Mouse (Mus musculus): Measurements from ENCODE around the gene Zfp941. TPM values are rescaled to one million over a fixed set of nuclear protein-coding genes. Genes with fewer than 3 reads are reported as not detected.
A peak's percentile ranks its signal among the peaks of the same experiment; 100 is the strongest.

Zfp941 gene
- polyA plus RNA-seq, 1 experiment from 2014 or later = 3.7 TPM

GRCm38 (mm10) chr7:140853386-140853785 is 31.4 kb upstream of the Zfp941 start:
- H3K9ac ChIP-seq = no peak overlapping the region
- H3K27ac ChIP-seq = no peak overlapping the region
- no peaks in the 10 kb centered on the region for H3K9me3 ChIP-seq
- H3K27me3 ChIP-seq = no peaks in the 10 kb centered on the region
- ATAC-seq (ENCODE audit: insufficient number of reproducible peaks, insufficient read depth, low FRiP score, low TSS enrichment) = no peak
- 87% methylated on average over 9 of the region's 9 CpGs for WGBS
- H3K4me2 ChIP-seq (replicated peaks) = no peak overlapping the region
- peaks cover 34% of the 10 kb centered on the region for H3K36me3 ChIP-seq
- H3K4me3 ChIP-seq = no peak overlapping the region
- peaks cover 14% of the 10 kb centered on the region for H3K4me1 ChIP-seq

GRCm38 (mm10) chr7:140851916-140852315 is 29.9 kb upstream of the Zfp941 start:
- H3K9me3 ChIP-seq = no peaks in the 10 kb centered on the region
- H3K4me1 ChIP-seq = peaks cover 7% of the 10 kb centered on the region
- no peaks in the 10 kb centered on the region for H3K27me3 ChIP-seq
- WGBS = 96% methylated on average over 4 of the region's 4 CpGs
- H3K27ac ChIP-seq = no peak overlapping the region
- H3K4me3 ChIP-seq = no peak overlapping the region
- H3K9ac ChIP-seq = no peak overlapping the region
- H3K36me3 ChIP-seq = peaks cover 34% of the 10 kb centered on the region
- H3K4me2 ChIP-seq (replicated peaks) = no peak overlapping the region
- no peak for ATAC-seq (ENCODE audit: insufficient number of reproducible peaks, insufficient read depth, low FRiP score, low TSS enrichment)

DNA sequence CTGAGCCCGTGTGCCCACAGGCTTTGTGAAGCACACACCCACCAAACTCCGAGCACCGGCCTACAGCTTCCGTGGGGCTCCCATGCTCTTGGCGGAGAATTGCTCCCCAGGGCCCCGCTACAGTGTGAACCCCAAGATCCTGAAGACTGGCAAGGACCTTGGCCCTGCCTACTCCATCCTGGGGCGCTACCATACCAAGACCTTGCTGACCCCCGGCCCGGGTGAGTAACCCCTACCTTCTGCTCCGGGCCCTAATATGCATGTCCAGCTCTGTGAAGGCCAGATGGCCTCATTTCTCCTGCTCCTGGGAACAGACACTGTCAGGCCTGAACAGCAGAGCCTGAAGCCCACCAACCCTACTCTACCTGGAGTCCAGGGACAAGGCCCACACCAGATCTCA is 26.6 kb upstream of the Zfp941 start:
- ATAC-seq (ENCODE audit: insufficient number of reproducible peaks, insufficient read depth, low FRiP score, low TSS enrichment) = no peak
- Histone ChIP-seq H3K27ac (no peak overlapping the region), H3K9me3 (no peaks in the 10 kb centered on the region), H3K9ac (no peak overlapping the region), H3K36me3 (peaks cover 23% of the 10 kb centered on the region), H3K4me1 (no peaks in the 10 kb centered on the region), H3K27me3 (peaks cover 2% of the 10 kb centered on the region; the same call in 1 of the 2 replicates), H3K4me3 (no peak overlapping the region), H3K4me2 (replicated peaks) (no peak overlapping the region)
- WGBS = 87% methylated on average over 10 of the region's 10 CpGs

- no peak within 1 kb of the TSS for H3K9ac ChIP-seq
- no peak within 1 kb of the TSS for H3K4me2 ChIP-seq (replicated peaks)
- ATAC-seq (ENCODE audit: insufficient number of reproducible peaks, insufficient read depth, low FRiP score, low TSS enrichment) = no peak
- no peak within 1 kb of the TSS for H3K4me3 ChIP-seq
- H3K9me3 ChIP-seq = no peaks in the 10 kb centered on the region
- H3K27me3 ChIP-seq = peaks cover 5% of the 10 kb centered on the region
- H3K4me1 ChIP-seq = no peaks in the 10 kb centered on the region
- H3K27ac ChIP-seq = no peak within 1 kb of the TSS
- WGBS = 75% methylated on average over 11 of the region's 11 CpGs
- peaks cover 17% of the 10 kb centered on the region for H3K36me3 ChIP-seq
Measured at GRCm38 (mm10) chr7:140847755-140848580, 26.0 kb upstream of the Zfp941 start, which contains the start of gene Odf3. Gene Odf3 (plus strand): TSS chr7:140847805.

- H3K9me3 ChIP-seq = no peaks in the 10 kb centered on the region
- H3K4me3 ChIP-seq = no peak overlapping the region
- H3K27me3 ChIP-seq = peaks cover 16% of the 10 kb centered on the region
- peaks cover 4% of the 10 kb centered on the region for H3K36me3 ChIP-seq
- 85% methylated on average over 10 of the region's 10 CpGs for WGBS
- H3K27ac ChIP-seq = no peak overlapping the region
- no peaks in the 10 kb centered on the region for H3K4me1 ChIP-seq
- ATAC-seq (ENCODE audit: insufficient number of reproducible peaks, insufficient read depth, low FRiP score, low TSS enrichment) = no peak
- no peak overlapping the region for H3K9ac ChIP-seq
- no peak overlapping the region for H3K4me2 ChIP-seq (replicated peaks)
Measured at GRCm38 (mm10) chr7:140846676-140847075, 24.7 kb upstream of the Zfp941 start.

DNA sequence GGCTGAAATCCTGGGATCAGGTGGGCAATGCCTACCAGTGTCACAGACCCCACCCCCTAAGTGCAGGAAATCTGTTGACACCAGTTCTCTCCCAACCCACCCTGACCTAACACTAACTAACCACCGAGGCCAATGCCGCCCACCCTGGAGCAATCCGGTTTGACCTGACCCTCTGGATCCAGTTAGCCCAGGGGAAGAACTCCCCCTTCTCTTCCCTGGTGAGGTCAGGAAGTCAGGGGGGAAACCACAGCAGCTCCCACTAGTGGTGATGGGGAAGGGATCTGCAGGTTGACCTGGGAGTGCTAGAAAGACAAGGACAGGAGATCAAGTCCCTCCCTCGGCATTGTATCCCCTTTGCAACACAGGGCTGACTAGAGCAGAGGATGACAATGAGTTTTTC is 23.7 kb upstream of the Zfp941 start:
- Histone ChIP-seq H3K27me3 (peaks cover 26% of the 10 kb centered on the region), H3K36me3 (no peaks in the 10 kb centered on the region), H3K9ac (no peak overlapping the region), H3K4me1 (no peaks in the 10 kb centered on the region; the same call in 1 of the 2 replicates), H3K9me3 (no peaks in the 10 kb centered on the region), H3K4me3 (no peak overlapping the region), H3K27ac (no peak overlapping the region), H3K4me2 (replicated peaks) (no peak overlapping the region)
- ATAC-seq (ENCODE audit: insufficient number of reproducible peaks, insufficient read depth, low FRiP score, low TSS enrichment) = no peak
- 29% methylated on average over 4 of the region's 4 CpGs for WGBS

GRCm38 (mm10) chr7:140844905-140845665 is 23.1 kb upstream of the Zfp941 start, which contains the start of gene Scgb1c1:
Gene Scgb1c1 (plus strand): TSS chr7:140845547.
- 31% methylated on average over 14 of the region's 14 CpGs for WGBS
- H3K4me3 ChIP-seq = no peak within 1 kb of the TSS
- no peak within 1 kb of the TSS for H3K4me2 ChIP-seq (replicated peaks)
- peak; percentile 66 for ATAC-seq (ENCODE audit: insufficient number of reproducible peaks, insufficient read depth, low FRiP score, low TSS enrichment)
- peaks cover 27% of the 10 kb centered on the region for H3K27me3 ChIP-seq
- H3K36me3 ChIP-seq = no peaks in the 10 kb centered on the region
- no peak within 1 kb of the TSS for H3K27ac ChIP-seq
- H3K4me1 ChIP-seq = no peaks in the 10 kb centered on the region; the same call in 1 of the 2 replicates
- H3K9ac ChIP-seq = no peak within 1 kb of the TSS
- no peaks in the 10 kb centered on the region for H3K9me3 ChIP-seq

GRCm38 (mm10) chr7:140843806-140844205 is 21.8 kb upstream of the Zfp941 start:
- H3K27me3 ChIP-seq = peaks cover 27% of the 10 kb centered on the region
- H3K4me3 ChIP-seq = no peak overlapping the region
- H3K4me2 ChIP-seq (replicated peaks) = no peak overlapping the region
- H3K27ac ChIP-seq = no peak overlapping the region
- H3K36me3 ChIP-seq = no peaks in the 10 kb centered on the region
- H3K9ac ChIP-seq = no peak overlapping the region
- no peak for ATAC-seq (ENCODE audit: insufficient number of reproducible peaks, insufficient read depth, low FRiP score, low TSS enrichment)
- H3K9me3 ChIP-seq = no peaks in the 10 kb centered on the region
- no peaks in the 10 kb centered on the region; the same call in 1 of the 2 replicates for H3K4me1 ChIP-seq
- WGBS = 79% methylated on average over 7 of the region's 7 CpGs

GRCm38 (mm10) chr7:140840750-140841735 is 19.1 kb upstream of the Zfp941 start:
- no peaks in the 10 kb centered on the region; the same call in 1 of the 2 replicates for H3K4me1 ChIP-seq
- H3K4me3 ChIP-seq = no peak overlapping the region
- H3K4me2 ChIP-seq (replicated peaks) = no peak overlapping the region
- H3K36me3 ChIP-seq = no peaks in the 10 kb centered on the region
- 36% methylated on average over 19 of the region's 19 CpGs for WGBS
- ATAC-seq (ENCODE audit: insufficient number of reproducible peaks, insufficient read depth, low FRiP score, low TSS enrichment) = no peak
- H3K9me3 ChIP-seq = no peaks in the 10 kb centered on the region
- H3K27ac ChIP-seq = no peak overlapping the region
- no peak overlapping the region for H3K9ac ChIP-seq
- H3K27me3 ChIP-seq = peaks cover 27% of the 10 kb centered on the region

GRCm38 (mm10) chr7:140839556-140839955 is 17.6 kb upstream of the Zfp941 start:
- WGBS = 56% methylated on average over 5 of the region's 5 CpGs
- ATAC-seq (ENCODE audit: insufficient number of reproducible peaks, insufficient read depth, low FRiP score, low TSS enrichment) = no peak
- Histone ChIP-seq H3K4me1 (no peaks in the 10 kb centered on the region; the same call in 1 of the 2 replicates), H3K4me2 (replicated peaks) (no peak overlapping the region), H3K9ac (no peak overlapping the region), H3K4me3 (no peak overlapping the region), H3K36me3 (no peaks in the 10 kb centered on the region), H3K27ac (no peak overlapping the region), H3K27me3 (peaks cover 27% of the 10 kb centered on the region), H3K9me3 (no peaks in the 10 kb centered on the region)

All from embryonic facial prominence, embryonic 12.5 days (tissue).